Mouse (Mus musculus) telencephalon, adult 2 months (tissue): ENCODE data around the gene Cep57l1.
"Not testable (repeated sequence)": the region's sequence is repeated elsewhere in the genome, so short reads cannot be mapped to it uniquely, and the experiment has no call there.

Experiments
- DNase-seq: peaks from one replicate; pipeline ENCODE4 v3.0.0-alpha.2; 2011; ENCODE audit warnings: low read depth, low spot score

The Cep57l1 gene

DNA sequence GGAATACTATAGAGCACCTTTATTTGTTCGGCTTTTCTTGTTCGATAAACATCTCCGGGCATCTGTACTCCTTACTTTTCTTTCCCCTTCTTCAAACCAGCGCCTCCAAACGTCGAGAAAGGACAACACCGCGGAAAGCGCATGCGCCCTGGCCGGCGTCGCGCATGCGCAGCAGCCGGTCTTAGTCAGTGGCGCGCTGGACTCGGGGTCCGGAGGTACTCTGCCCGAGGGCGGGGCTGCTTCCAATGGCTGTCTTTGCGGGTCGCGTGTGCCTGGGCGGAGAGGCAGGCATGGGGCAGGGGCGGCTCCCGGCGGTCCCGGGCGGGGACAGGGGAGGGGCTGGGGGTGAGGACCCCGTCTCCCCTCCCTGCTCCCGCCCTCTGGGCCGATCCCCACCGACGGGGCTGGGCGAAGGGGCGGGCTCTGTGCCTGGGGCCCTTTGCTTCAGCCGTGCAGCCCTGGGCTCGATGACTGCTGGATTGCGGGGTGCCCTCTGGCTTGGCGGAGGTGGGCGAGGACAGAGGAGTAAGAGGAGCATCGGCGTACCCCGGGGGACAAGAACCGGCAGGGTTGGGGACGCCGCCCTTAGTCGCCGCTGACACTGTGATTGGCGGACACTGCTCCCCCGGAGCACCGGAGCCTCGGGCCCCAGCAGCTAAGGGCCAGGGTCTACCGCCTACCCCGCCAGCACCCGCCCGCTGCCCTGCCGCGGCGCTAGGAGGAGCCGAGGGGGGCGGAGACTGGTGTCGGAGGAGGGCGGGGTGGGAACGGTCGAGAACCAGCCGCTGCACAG, at the start of gene Cep57l1, which contains the start of gene Sesn1:
Cep57l1 (minus strand) TSS at position 101 of the 793 bp plus-strand sequence.
Sesn1 (plus strand) TSS at position 165 of the 793 bp plus-strand sequence.
- peak; percentile 39 for DNase-seq

- DNase-seq, result no peak
Observed at GRCm38 (mm10) chr10:41848721-41849120, 39.0 kb upstream of the Cep57l1 start.

- DNase-seq, result no peak
Observed at GRCm38 (mm10) chr10:41847737-41848136, 38.1 kb upstream of the Cep57l1 start.

DNA sequence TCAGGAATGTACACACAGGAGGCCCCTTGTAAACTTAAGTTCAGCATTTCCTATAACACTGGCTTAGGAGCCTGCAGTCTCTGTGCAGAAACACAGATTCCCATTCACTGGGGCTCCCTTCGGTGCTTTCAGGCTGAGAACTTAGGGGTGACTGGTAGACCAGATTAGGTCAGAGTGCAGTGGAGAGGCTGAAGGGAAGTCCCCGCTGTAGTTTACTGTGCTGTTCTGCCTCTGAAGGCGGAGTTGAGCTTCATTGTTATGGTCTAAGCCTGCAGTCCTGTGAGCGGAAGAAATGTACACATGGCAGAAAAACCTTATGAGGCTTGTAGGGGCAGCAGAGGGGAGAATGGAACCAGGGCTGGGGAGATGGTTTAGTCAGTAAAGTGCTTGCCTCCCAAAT, 29.2 kb upstream of the Cep57l1 start:
- DNase-seq, result no peak

DNA sequence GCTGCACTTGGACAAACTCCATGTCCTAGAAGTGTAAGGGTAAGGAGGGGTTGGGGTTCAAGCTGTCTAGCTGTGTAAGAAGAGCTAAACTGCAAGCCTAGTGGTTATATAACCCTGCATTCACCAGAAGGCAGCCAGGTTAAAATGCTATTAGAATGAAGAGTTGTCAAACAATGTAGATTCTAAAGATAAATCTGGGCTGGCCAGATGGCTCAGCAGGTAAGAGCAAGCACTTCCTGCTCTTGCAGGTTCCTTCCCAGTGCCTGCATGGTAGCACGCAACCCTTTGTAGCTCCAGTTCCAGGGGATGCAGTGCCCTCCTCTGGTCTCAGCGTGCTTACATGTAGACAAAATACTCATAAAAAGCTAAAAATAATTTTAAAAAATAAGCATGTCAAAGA, 24.5 kb upstream of the Cep57l1 start:
- no peak for DNase-seq

DNA sequence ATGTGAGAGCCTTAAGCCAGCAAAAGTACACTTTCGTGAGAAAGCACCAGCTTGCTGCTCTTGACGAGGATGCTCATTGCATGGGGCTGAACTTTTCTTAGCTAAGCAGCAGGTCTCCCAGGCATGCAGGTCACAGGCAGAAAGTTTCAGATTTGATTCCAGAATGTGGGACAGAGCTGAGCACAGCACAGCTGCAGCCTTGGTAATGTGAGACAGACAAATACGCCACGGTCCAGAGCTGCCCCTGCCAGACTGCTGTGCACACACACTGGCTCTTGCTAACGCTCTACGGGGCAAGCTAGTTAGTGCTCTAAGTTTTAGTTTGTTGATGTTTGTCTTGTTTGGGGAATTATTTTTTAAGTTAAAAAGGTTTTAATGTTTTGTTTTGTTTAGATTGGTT, 22.5 kb upstream of the Cep57l1 start:
- DNase-seq, result no peak

GRCm38 (mm10) chr10:41830851-41831522, 21.3 kb upstream of the Cep57l1 start:
- peak; percentile 73 for DNase-seq

DNA sequence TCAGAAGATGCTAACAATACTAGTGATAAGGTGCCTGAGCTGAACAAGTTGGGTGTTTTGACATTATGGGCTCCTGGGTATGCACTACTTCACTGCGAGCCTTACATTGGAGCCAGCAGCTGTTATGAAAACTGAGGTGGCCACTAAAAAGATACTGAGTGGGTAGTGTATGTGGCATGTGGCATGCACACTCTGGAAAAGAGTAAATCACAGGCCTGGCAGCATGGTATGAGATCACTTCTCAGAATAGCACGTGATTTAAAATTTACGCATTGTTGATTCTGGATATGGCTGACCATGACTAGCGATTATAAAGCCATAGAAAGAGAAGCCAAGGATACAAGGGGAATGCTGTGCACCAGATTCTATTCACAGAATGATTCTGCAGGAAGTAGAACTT, 20.8 kb upstream of the Cep57l1 start:
- no peak for DNase-seq

DNA sequence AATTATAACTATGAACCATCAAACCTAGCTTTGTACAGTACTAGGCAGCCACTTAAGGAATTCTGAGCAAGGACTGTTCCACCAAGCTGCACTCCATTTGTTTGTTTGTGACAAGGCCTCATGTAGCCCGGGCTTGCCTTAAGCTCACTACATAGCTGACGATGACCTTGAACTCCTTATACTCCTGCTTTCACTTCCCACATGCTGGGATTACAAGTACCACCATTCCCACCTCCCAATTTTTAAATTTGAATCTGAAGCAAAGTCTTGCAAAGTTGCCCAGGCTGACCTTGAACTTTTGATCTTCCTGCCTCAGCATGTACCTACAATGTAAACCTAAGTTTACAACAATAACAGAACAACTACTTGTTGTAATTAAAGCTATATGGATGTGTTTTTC, 20.3 kb upstream of the Cep57l1 start:
- DNase-seq, result no peak

GRCm38 (mm10) chr10:41829191-41829590, 19.5 kb upstream of the Cep57l1 start:
- DNase-seq, result no peak

GRCm38 (mm10) chr10:41827784-41828183, 18.1 kb upstream of the Cep57l1 start:
- DNase-seq, result no peak

GRCm38 (mm10) chr10:41826526-41827116, 16.9 kb upstream of the Cep57l1 start:
- no peak for DNase-seq

DNA sequence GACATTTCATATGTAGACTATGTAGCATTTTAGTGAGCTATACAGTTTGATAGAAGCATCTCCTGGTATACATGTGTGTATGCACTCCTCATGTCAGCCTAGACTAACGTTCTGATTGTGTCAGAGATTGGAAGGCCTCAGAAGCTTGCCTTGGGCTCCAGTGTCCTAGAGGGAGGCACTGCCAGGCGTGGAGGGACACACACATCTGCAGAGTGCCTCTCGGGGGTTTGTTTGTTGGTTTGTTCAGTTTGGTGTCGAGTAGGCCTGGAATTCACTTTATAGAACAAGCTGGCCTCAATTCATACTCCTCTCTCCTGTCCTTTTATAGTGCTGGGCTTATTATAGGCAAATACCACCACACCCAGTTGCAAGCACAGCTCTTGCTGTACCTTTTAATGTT, 16.3 kb upstream of the Cep57l1 start:
- no peak for DNase-seq

GRCm38 (mm10) chr10:41825041-41825440, 15.4 kb upstream of the Cep57l1 start:
- DNase-seq, result no peak

GRCm38 (mm10) chr10:41823916-41824315, 14.2 kb upstream of the Cep57l1 start:
- DNase-seq, result no peak

- not testable (repeated sequence) for DNase-seq
Observed at GRCm38 (mm10) chr10:41823282-41823675, 13.6 kb upstream of the Cep57l1 start.

DNA sequence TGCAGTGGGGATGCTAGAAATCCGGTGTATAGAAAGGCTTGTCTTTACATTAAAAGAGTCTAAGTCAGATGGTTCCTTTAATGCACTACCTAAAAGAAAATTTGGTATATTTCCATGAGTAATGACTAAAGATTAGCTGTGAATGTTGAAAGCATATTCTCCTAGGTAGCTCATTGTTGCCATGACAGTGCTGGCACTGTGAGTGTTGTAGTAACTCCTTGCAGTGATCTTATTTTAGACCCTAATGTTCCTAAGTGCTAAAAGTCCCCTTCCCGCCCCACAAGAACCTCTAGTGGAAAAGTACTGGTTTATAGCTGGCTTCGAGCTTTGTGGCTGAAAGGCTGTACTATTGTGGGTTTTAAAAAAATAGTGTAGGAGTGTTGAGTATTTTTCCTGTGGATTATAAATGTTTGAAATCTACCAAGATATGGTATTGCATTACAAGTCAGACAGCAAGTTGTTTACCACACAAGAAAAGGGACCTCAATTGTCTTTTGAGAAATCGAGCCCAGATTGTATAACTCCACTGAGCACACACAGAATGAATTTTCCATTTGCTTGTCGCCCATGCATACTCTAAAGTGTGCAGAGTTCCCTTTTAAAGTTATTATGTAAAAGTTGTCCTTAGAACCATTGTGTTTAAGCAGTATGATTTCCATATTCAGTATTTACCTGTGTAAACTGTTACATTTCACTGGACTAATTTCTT, 13.1 kb upstream of the Cep57l1 start:
- DNase-seq, result peak; percentile 78

DNA sequence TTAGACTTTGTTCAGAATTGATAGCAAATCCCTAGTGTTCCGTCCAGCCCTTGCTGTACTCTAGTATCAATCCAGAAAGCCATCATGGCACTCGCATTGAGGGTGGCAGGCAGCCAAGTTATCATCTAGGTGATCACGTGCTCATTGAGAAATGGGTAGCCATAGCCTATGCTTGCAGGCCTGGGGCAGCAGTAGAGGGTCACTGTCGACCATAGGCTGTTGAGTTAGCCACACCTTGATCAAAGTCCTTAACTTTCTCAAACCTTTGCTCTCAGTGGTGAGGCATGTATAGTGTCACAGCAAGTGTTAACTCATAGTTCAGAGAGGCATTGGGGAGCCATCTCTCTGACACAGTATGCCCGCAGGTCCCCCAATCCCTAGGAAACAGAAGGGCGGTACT, 11.5 kb upstream of the Cep57l1 start:
- no peak for DNase-seq

- DNase-seq, result no peak
Observed at GRCm38 (mm10) chr10:41820401-41820800, 10.7 kb upstream of the Cep57l1 start.

DNA sequence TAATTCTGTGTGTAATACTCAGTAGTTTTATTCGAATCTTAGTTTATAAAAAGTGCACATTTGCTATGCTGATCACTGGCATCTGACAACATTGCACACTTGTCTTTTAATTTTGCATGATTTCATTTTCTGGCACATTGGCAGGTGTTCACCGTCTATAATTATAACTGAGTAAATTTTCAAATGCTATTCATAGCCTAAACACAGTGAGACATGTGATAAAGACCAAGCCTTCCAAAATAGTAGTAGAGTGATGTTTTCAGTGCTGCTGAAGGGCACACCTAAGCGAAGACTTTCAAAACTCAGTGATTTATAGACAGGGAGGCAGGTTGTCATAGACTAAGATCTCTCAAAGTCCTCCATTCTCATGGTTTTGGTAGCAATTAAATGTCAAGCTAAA, 9.6 kb upstream of the Cep57l1 start:
- DNase-seq, result no peak

DNA sequence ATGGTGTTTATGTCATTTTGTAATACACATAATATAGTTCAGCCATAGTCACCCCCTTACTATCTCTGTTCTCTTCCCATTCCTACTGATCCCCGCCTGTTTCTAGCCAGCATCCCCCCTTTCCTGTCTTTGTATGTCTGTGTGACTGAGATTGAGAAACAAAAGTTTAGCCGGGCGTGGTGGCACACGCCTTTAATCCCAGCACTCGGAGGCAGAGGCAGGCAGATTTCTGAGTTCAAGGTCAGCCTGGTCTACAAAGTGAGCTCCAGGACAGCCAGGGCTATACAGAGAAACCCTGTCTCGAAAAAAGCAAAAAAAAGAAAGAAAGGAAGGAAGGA, 9.0 kb upstream of the Cep57l1 start:
- not testable (repeated sequence) for DNase-seq
